Mouse (Mus musculus): ENCODE data around the gene Tarsl2.

Tarsl2 gene

GRCm38 (mm10) chr7:65644643-65645351 lies at the start of gene Tarsl2:
TSS of gene Tarsl2 (plus strand) at chr7:65644898.
- DNase-seq (ENCODE audit: low read depth, low spot score), result peak; percentile 97

- DNase-seq (ENCODE audit: low read depth, low spot score), result no peak
Measured at GRCm38 (mm10) chr7:65606124-65606523, 38.6 kb upstream of the Tarsl2 start.

GRCm38 (mm10) chr7:65607003-65607402 lies 37.7 kb upstream of the Tarsl2 start:
- DNase-seq (ENCODE audit: low read depth, low spot score), result no peak

- DNase-seq (ENCODE audit: low read depth, low spot score), result no peak
Measured at GRCm38 (mm10) chr7:65610171-65610570, 34.5 kb upstream of the Tarsl2 start.

GRCm38 (mm10) chr7:65610673-65611072 lies 34.0 kb upstream of the Tarsl2 start:
- no peak for DNase-seq (ENCODE audit: low read depth, low spot score)

- DNase-seq (ENCODE audit: low read depth, low spot score), result no peak
Measured at GRCm38 (mm10) chr7:65611298-65611697, 33.4 kb upstream of the Tarsl2 start.

- no peak for DNase-seq (ENCODE audit: low read depth, low spot score)
Measured at GRCm38 (mm10) chr7:65613723-65614122, 31.0 kb upstream of the Tarsl2 start.

- no peak for DNase-seq (ENCODE audit: low read depth, low spot score)
Measured at GRCm38 (mm10) chr7:65618751-65619150, 25.9 kb upstream of the Tarsl2 start.

GRCm38 (mm10) chr7:65620746-65621145 lies 24.0 kb upstream of the Tarsl2 start:
- DNase-seq (ENCODE audit: low read depth, low spot score), result no peak

GRCm38 (mm10) chr7:65623330-65623729 lies 21.4 kb upstream of the Tarsl2 start:
- no peak for DNase-seq (ENCODE audit: low read depth, low spot score)

GRCm38 (mm10) chr7:65625528-65625927 lies 19.2 kb upstream of the Tarsl2 start:
- DNase-seq (ENCODE audit: low read depth, low spot score), result no peak

- peak; percentile 57 for DNase-seq (ENCODE audit: low read depth, low spot score)
Measured at GRCm38 (mm10) chr7:65629846-65630245, 14.9 kb upstream of the Tarsl2 start.

- DNase-seq (ENCODE audit: low read depth, low spot score), result peak; percentile 70
Measured at GRCm38 (mm10) chr7:65630661-65631060, 14.0 kb upstream of the Tarsl2 start.

GRCm38 (mm10) chr7:65635831-65636230 lies 8.9 kb upstream of the Tarsl2 start:
- peak; percentile 56 for DNase-seq (ENCODE audit: low read depth, low spot score)

GRCm38 (mm10) chr7:65636356-65636880 lies 8.3 kb upstream of the Tarsl2 start:
- DNase-seq (ENCODE audit: low read depth, low spot score), result no peak

- no peak for DNase-seq (ENCODE audit: low read depth, low spot score)
Measured at GRCm38 (mm10) chr7:65638170-65638770, 6.4 kb upstream of the Tarsl2 start.

- no peak for DNase-seq (ENCODE audit: low read depth, low spot score)
Measured at GRCm38 (mm10) chr7:65639821-65640382, 4.8 kb upstream of the Tarsl2 start.

- DNase-seq (ENCODE audit: low read depth, low spot score), result no peak
Measured at GRCm38 (mm10) chr7:65640672-65641071, 4.0 kb upstream of the Tarsl2 start.

GRCm38 (mm10) chr7:65642371-65643304 lies 2.1 kb upstream of the Tarsl2 start:
- DNase-seq (ENCODE audit: low read depth, low spot score), result no peak

- DNase-seq (ENCODE audit: low read depth, low spot score), result no peak
Measured at GRCm38 (mm10) chr7:65643861-65644421, 757 bp upstream of the Tarsl2 start.

GRCm38 (mm10) chr7:65645996-65646395 lies 1.3 kb downstream of the Tarsl2 start:
- DNase-seq (ENCODE audit: low read depth, low spot score), result no peak

All from ZHBTc4 (cell line).